Mouse (Mus musculus): ENCODE data around the gene Prr18. TPM values are rescaled to one million over a fixed set of nuclear protein-coding genes. Genes with fewer than 3 reads are reported as not detected.

Prr18 gene
- polyA plus RNA-seq, 1 experiment = 0.16 TPM

- Histone ChIP-seq H3ac (ENCODE audit: control insufficient read depth, insufficient read length, low read depth) (no peak overlapping the region), H3K79me2 (ENCODE audit: control insufficient read depth, insufficient read depth) (peaks cover 5% of the 10 kb centered on the region), H3K79me3 (ENCODE audit: low read depth) (no peaks in the 10 kb centered on the region), H3K36me3 (ENCODE audit: control insufficient read depth, insufficient read depth) (no peaks in the 10 kb centered on the region), H3K27me3 (ENCODE audit: control insufficient read depth, insufficient read depth, insufficient read length) (no peaks in the 10 kb centered on the region), H3K4me3 (ENCODE audit: insufficient read depth, poor library complexity, severe bottlenecking) (no peak overlapping the region)
- TF ChIP-seq USF1 (IDR thresholded peaks at IDR 0.05; ENCODE audit: low read depth) (no peak), CEBPB (IDR thresholded peaks at IDR 0.05; ENCODE audit: low read depth) (no peak), MYOD1 (IDR thresholded peaks at IDR 0.05; ENCODE audit: control insufficient read depth, insufficient read length, low read depth) (no peak), CTCF (IDR thresholded peaks at IDR 0.05; ENCODE audit: control insufficient read depth, insufficient read depth, insufficient read length) (no peak), FOSL1 (IDR thresholded peaks at IDR 0.05; ENCODE audit: insufficient read depth, low read length, poor library complexity, severe bottlenecking) (no peak), MYOG (IDR thresholded peaks at IDR 0.05; ENCODE audit: control insufficient read depth, extremely low read depth, insufficient read length) (no peak), MAX (IDR thresholded peaks at IDR 0.05) (no peak)
Measured at GRCm38 (mm10) chr17:8328511-8329174, 8.6 kb upstream of the Prr18 start.

GRCm38 (mm10) chr17:8330602-8331001 is 6.7 kb upstream of the Prr18 start:
- no peaks in the 10 kb centered on the region for H3K79me3 ChIP-seq (ENCODE audit: low read depth)
- no peaks in the 10 kb centered on the region for H3K27me3 ChIP-seq (ENCODE audit: control insufficient read depth, insufficient read depth, insufficient read length)
- no peaks in the 10 kb centered on the region for H3K36me3 ChIP-seq (ENCODE audit: control insufficient read depth, insufficient read depth)
- H3ac ChIP-seq (ENCODE audit: control insufficient read depth, insufficient read length, low read depth) = no peak overlapping the region
- H3K4me3 ChIP-seq (ENCODE audit: insufficient read depth, poor library complexity, severe bottlenecking) = no peak overlapping the region
- no peak for TF ChIP-seq MYOD1 (IDR thresholded peaks at IDR 0.05; ENCODE audit: control insufficient read depth, insufficient read length, low read depth)
- TF ChIP-seq MYOG (IDR thresholded peaks at IDR 0.05; ENCODE audit: control insufficient read depth, extremely low read depth, insufficient read length) = no peak
- H3K79me2 ChIP-seq (ENCODE audit: control insufficient read depth, insufficient read depth) = no peaks in the 10 kb centered on the region

GRCm38 (mm10) chr17:8339666-8340374 is 2.6 kb downstream of the Prr18 start:
- H3K36me3 ChIP-seq (ENCODE audit: control insufficient read depth, insufficient read depth) = no peaks in the 10 kb centered on the region
- H3K79me2 ChIP-seq (ENCODE audit: control insufficient read depth, insufficient read depth) = no peaks in the 10 kb centered on the region
- no peak overlapping the region for H3K4me3 ChIP-seq (ENCODE audit: insufficient read depth, poor library complexity, severe bottlenecking)
- no peak overlapping the region for H3ac ChIP-seq (ENCODE audit: control insufficient read depth, insufficient read length, low read depth)
- no peak for TF ChIP-seq CEBPB (IDR thresholded peaks at IDR 0.05; ENCODE audit: low read depth)
- no peak for TF ChIP-seq FOSL1 (IDR thresholded peaks at IDR 0.05; ENCODE audit: insufficient read depth, low read length, poor library complexity, severe bottlenecking)
- no peak for TF ChIP-seq CTCF (IDR thresholded peaks at IDR 0.05; ENCODE audit: control insufficient read depth, insufficient read depth, insufficient read length)
- no peak for TF ChIP-seq MYOD1 (IDR thresholded peaks at IDR 0.05; ENCODE audit: control insufficient read depth, insufficient read length, low read depth)
- TF ChIP-seq USF1 (IDR thresholded peaks at IDR 0.05; ENCODE audit: low read depth) = no peak
- TF ChIP-seq MYOG (IDR thresholded peaks at IDR 0.05; ENCODE audit: control insufficient read depth, extremely low read depth, insufficient read length) = no peak
- TF ChIP-seq MAX (IDR thresholded peaks at IDR 0.05) = no peak
- H3K79me3 ChIP-seq (ENCODE audit: low read depth) = no peaks in the 10 kb centered on the region
- H3K27me3 ChIP-seq (ENCODE audit: control insufficient read depth, insufficient read depth, insufficient read length) = no peaks in the 10 kb centered on the region

GRCm38 (mm10) chr17:8340407-8341359 is 3.4 kb downstream of the Prr18 start:
- H3K79me2 ChIP-seq (ENCODE audit: control insufficient read depth, insufficient read depth) = no peaks in the 10 kb centered on the region
- no peaks in the 10 kb centered on the region for H3K27me3 ChIP-seq (ENCODE audit: control insufficient read depth, insufficient read depth, insufficient read length)
- H3K79me3 ChIP-seq (ENCODE audit: low read depth) = no peaks in the 10 kb centered on the region
- no peak overlapping the region for H3ac ChIP-seq (ENCODE audit: control insufficient read depth, insufficient read length, low read depth)
- no peak overlapping the region for H3K4me3 ChIP-seq (ENCODE audit: insufficient read depth, poor library complexity, severe bottlenecking)
- no peaks in the 10 kb centered on the region for H3K36me3 ChIP-seq (ENCODE audit: control insufficient read depth, insufficient read depth)
- TF ChIP-seq FOSL1 (IDR thresholded peaks at IDR 0.05; ENCODE audit: insufficient read depth, low read length, poor library complexity, severe bottlenecking) (no peak), MYOD1 (IDR thresholded peaks at IDR 0.05; ENCODE audit: control insufficient read depth, insufficient read length, low read depth) (no peak), USF1 (IDR thresholded peaks at IDR 0.05; ENCODE audit: low read depth) (no peak), CTCF (IDR thresholded peaks at IDR 0.05; ENCODE audit: control insufficient read depth, insufficient read depth, insufficient read length) (no peak), CEBPB (IDR thresholded peaks at IDR 0.05; ENCODE audit: low read depth) (no peak), MAX (IDR thresholded peaks at IDR 0.05) (no peak), MYOG (IDR thresholded peaks at IDR 0.05; ENCODE audit: control insufficient read depth, extremely low read depth, insufficient read length) (no peak)

- Histone ChIP-seq H3K4me3 (ENCODE audit: insufficient read depth, poor library complexity, severe bottlenecking) (no peak overlapping the region), H3K79me3 (ENCODE audit: low read depth) (no peaks in the 10 kb centered on the region), H3K36me3 (ENCODE audit: control insufficient read depth, insufficient read depth) (no peaks in the 10 kb centered on the region), H3ac (ENCODE audit: control insufficient read depth, insufficient read length, low read depth) (no peak overlapping the region), H3K27me3 (ENCODE audit: control insufficient read depth, insufficient read depth, insufficient read length) (no peaks in the 10 kb centered on the region), H3K79me2 (ENCODE audit: control insufficient read depth, insufficient read depth) (no peaks in the 10 kb centered on the region)
- TF ChIP-seq MAX (IDR thresholded peaks at IDR 0.05) = no peak
- TF ChIP-seq MYOD1 (IDR thresholded peaks at IDR 0.05; ENCODE audit: control insufficient read depth, insufficient read length, low read depth) = no peak
- no peak for TF ChIP-seq CTCF (IDR thresholded peaks at IDR 0.05; ENCODE audit: control insufficient read depth, insufficient read depth, insufficient read length)
- TF ChIP-seq FOSL1 (IDR thresholded peaks at IDR 0.05; ENCODE audit: insufficient read depth, low read length, poor library complexity, severe bottlenecking) = no peak
- no peak for TF ChIP-seq USF1 (IDR thresholded peaks at IDR 0.05; ENCODE audit: low read depth)
- TF ChIP-seq MYOG (IDR thresholded peaks at IDR 0.05; ENCODE audit: control insufficient read depth, extremely low read depth, insufficient read length) = no peak
- TF ChIP-seq CEBPB (IDR thresholded peaks at IDR 0.05; ENCODE audit: low read depth) = no peak
Measured at GRCm38 (mm10) chr17:8341360-8341963, 4.2 kb downstream of the Prr18 start.

All from C2C12 (cell line).